Comparison of ENCODE assay signal across 16 mouse cellular contexts in the genomic region with DNA sequence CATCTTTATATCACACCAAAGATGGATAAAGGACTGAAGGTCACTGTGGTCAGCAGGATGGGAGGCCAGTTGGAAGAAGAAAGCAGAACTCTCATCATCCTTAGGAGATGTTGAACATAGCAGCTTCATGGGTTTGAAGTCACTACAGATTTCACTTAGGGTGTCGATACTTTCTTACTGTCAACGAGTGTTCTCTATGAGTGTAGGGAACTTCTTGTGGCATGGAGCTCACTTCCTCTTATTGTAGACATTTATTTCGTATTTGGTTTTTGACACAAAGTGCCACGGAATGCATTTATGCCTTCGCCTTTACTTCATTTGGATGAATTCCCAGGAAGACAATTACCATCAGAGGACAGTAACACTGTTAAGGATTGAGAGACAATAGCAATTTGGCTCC. TPM values are rescaled to one million over a fixed set of nuclear protein-coding genes. Genes with fewer than 3 reads are reported as not detected.
DNase-seq lines count a peak whose midpoint lies in the region; ATAC-seq lines count a peak whose summit lies in the region.
"Had no signal": no experiment of that assay in that cellular context is flagged by ENCODE, and none has a peak within 500 bp of the region (broad histone marks: within the 10 kb centered on the region; RNA-seq: fewer than 3 reads in every experiment).

No protein-coding gene starts in this region.

- no peaks in the 10 kb centered on the region for H3K36me3 ChIP-seq in heart, embryonic 11.5 days (ENCODE audit: control insufficient read depth, insufficient read depth, low read length)
- no peaks in the 10 kb centered on the region for H3K36me3 ChIP-seq in limb, embryonic 15.5 days
- no peaks in the 10 kb centered on the region for H3K36me3 ChIP-seq in limb, embryonic 10.5 days
- no peaks in the 10 kb centered on the region for H3K36me3 ChIP-seq in neural tube, embryonic 13.5 days
- H3K36me3 ChIP-seq in neural tube, embryonic 15.5 days = no peaks in the 10 kb centered on the region
- H3K36me3 ChIP-seq: embryonic facial prominence, embryonic 12.5 days; stomach, embryonic 15.5 days had no signal

- no peak overlapping the region for H3K9ac ChIP-seq in heart, embryonic 11.5 days (ENCODE audit: low read depth, low read length)
- H3K9ac ChIP-seq in limb, embryonic 15.5 days = no peak overlapping the region
- H3K9ac ChIP-seq in neural tube, embryonic 13.5 days = no peak overlapping the region
- no peak overlapping the region for H3K9ac ChIP-seq in neural tube, embryonic 15.5 days (replicated peaks)
- H3K9ac ChIP-seq: embryonic facial prominence, embryonic 12.5 days; stomach, embryonic 15.5 days had no signal

- peaks cover 22% of the 10 kb centered on the region for H3K4me1 ChIP-seq in heart, embryonic 11.5 days (ENCODE audit: control insufficient read depth, insufficient read depth, low read length)
- H3K4me1 ChIP-seq in limb, embryonic 15.5 days = peaks cover 21% of the 10 kb centered on the region
- peaks cover 14% of the 10 kb centered on the region for H3K4me1 ChIP-seq in limb, embryonic 10.5 days
- peaks cover 55% of the 10 kb centered on the region for H3K4me1 ChIP-seq in neural tube, embryonic 13.5 days (replicated peaks)
- peaks cover 59% of the 10 kb centered on the region for H3K4me1 ChIP-seq in neural tube, embryonic 15.5 days

- 85% methylated on average over 5 of the region's 5 CpGs for WGBS in heart, embryonic 11.5 days (ENCODE audit: insufficient replicate concordance)
- 87% methylated on average over 5 of the region's 5 CpGs for WGBS in limb, embryonic 15.5 days
- whole genome bisulfite sequencing in limb, embryonic 10.5 days = 92% methylated on average over 5 of the region's 5 CpGs
- 86% methylated on average over 5 of the region's 5 CpGs for WGBS in neural tube, embryonic 13.5 days
- 83% methylated on average over 5 of the region's 5 CpGs for WGBS in neural tube, embryonic 15.5 days

- no peaks in the 10 kb centered on the region for H3K9me3 ChIP-seq in heart, embryonic 11.5 days (replicated peaks; ENCODE audit: control insufficient read depth, low read length)
- no peaks in the 10 kb centered on the region for H3K9me3 ChIP-seq in limb, embryonic 15.5 days
- H3K9me3 ChIP-seq in limb, embryonic 10.5 days (replicated peaks) = no peaks in the 10 kb centered on the region
- no peaks in the 10 kb centered on the region for H3K9me3 ChIP-seq in neural tube, embryonic 13.5 days
- H3K9me3 ChIP-seq in neural tube, embryonic 15.5 days (replicated peaks) = no peaks in the 10 kb centered on the region
- H3K9me3 ChIP-seq: embryonic facial prominence, embryonic 12.5 days; stomach, embryonic 15.5 days had no signal

- no peak for ATAC-seq in heart, embryonic 11.5 days (replicated peaks; ENCODE audit: insufficient number of reproducible peaks, low FRiP score, low TSS enrichment)
- ATAC-seq in limb, embryonic 15.5 days (ENCODE audit: insufficient number of reproducible peaks, low FRiP score, low TSS enrichment, low read depth) = no peak
- no peak for ATAC-seq in neural tube, embryonic 13.5 days (ENCODE audit: low read depth)
- ATAC-seq in neural tube, embryonic 15.5 days (ENCODE audit: low FRiP score) = no peak
- ATAC-seq: hindbrain, embryonic 16.5 days had no signal

- H3K4me3 ChIP-seq in heart, embryonic 11.5 days (ENCODE audit: low read depth, low read length) = no peak overlapping the region
- no peak overlapping the region for H3K4me3 ChIP-seq in limb, embryonic 15.5 days
- H3K4me3 ChIP-seq in limb, embryonic 10.5 days = no peak overlapping the region
- no peak overlapping the region for H3K4me3 ChIP-seq in neural tube, embryonic 13.5 days
- no peak overlapping the region for H3K4me3 ChIP-seq in neural tube, embryonic 15.5 days (replicated peaks)
- H3K4me3 ChIP-seq: embryonic facial prominence, embryonic 12.5 days; stomach, embryonic 15.5 days had no signal

- DNase-seq in heart, postnatal 4 days = no peak
- no peak for DNase-seq in limb, embryonic 10.5 days (ENCODE audit: low spot score)
- no peak for DNase-seq in testis, postnatal 14 days (ENCODE audit: low spot score)
- DNase-seq in adrenal gland, postnatal 14 days = no peak
- DNase-seq: adrenal gland, postnatal 10 days; cerebellum, adult 18-20 months; lung, postnatal 14 days; midbrain, embryonic 14.5 days; right cerebral cortex, postnatal 14 days had no signal

- H3K27me3 ChIP-seq in heart, embryonic 11.5 days (ENCODE audit: control insufficient read depth, insufficient read depth, low read length) = no peaks in the 10 kb centered on the region
- H3K27me3 ChIP-seq in limb, embryonic 15.5 days = no peaks in the 10 kb centered on the region
- no peaks in the 10 kb centered on the region for H3K27me3 ChIP-seq in limb, embryonic 10.5 days (ENCODE audit: low read depth, poor library complexity, severe bottlenecking)
- H3K27me3 ChIP-seq in neural tube, embryonic 13.5 days = no peaks in the 10 kb centered on the region
- H3K27me3 ChIP-seq in neural tube, embryonic 15.5 days (replicated peaks) = no peaks in the 10 kb centered on the region
- H3K27me3 ChIP-seq: embryonic facial prominence, embryonic 12.5 days; stomach, embryonic 15.5 days had no signal

- peak overlapping the region; percentile 7; the same call in 1 of the 2 replicates for H3K27ac ChIP-seq in heart, embryonic 11.5 days (ENCODE audit: low read depth, low read length)
- H3K27ac ChIP-seq in limb, embryonic 15.5 days = 0 out of 2 replicates have a peak overlapping the region, but pooled peaks have one; percentile 4
- H3K27ac ChIP-seq in limb, embryonic 10.5 days = no peak overlapping the region
- H3K27ac ChIP-seq in neural tube, embryonic 13.5 days (replicated peaks) = 0 out of 2 replicates have a peak overlapping the region, but pooled peaks have one; percentile 33
- no peak overlapping the region for H3K27ac ChIP-seq in neural tube, embryonic 15.5 days (replicated peaks)
- H3K27ac ChIP-seq: embryonic facial prominence, embryonic 12.5 days; stomach, embryonic 15.5 days had no signal

- H3K4me2 ChIP-seq in heart, embryonic 11.5 days = no peak overlapping the region
- no peak overlapping the region for H3K4me2 ChIP-seq in limb, embryonic 15.5 days
- no peak overlapping the region for H3K4me2 ChIP-seq in neural tube, embryonic 13.5 days
- H3K4me2 ChIP-seq in neural tube, embryonic 15.5 days = no peak overlapping the region
- H3K4me2 ChIP-seq: embryonic facial prominence, embryonic 12.5 days; stomach, embryonic 15.5 days had no signal

RNA-seq across cellular contexts. Expression of gene Reep1, which starts 28.7 kb away (rescaled TPM):
- 20.8 and 25.0 TPM in 2 replicates for polyA plus RNA-seq in heart, embryonic 11.5 days (2014; fragmentation: Nextera tagmentation; extraction: Ambion mirVana)
- 10 to 100 TPM; 22.4 to 22.9 TPM for total RNA-seq in heart, postnatal 4 days (2021)
- polyA plus RNA-seq in limb, embryonic 15.5 days (2015; fragmentation: Nextera tagmentation; extraction: Ambion mirVana) = 13.5 and 18.0 TPM in 2 replicates
- polyA plus RNA-seq in limb, embryonic 10.5 days (2016; fragmentation: Nextera tagmentation; extraction: Ambion mirVana) = 7.3 and 7.8 TPM in 2 replicates
- 248 and 260 TPM in 2 replicates for polyA plus RNA-seq in neural tube, embryonic 13.5 days (2015; fragmentation: Nextera tagmentation; extraction: Ambion mirVana)
- 255 and 285 TPM in 2 replicates for polyA plus RNA-seq in neural tube, embryonic 15.5 days (2015; fragmentation: Nextera tagmentation; extraction: Ambion mirVana)
- total RNA-seq in adrenal gland, postnatal 14 days (2021) = 8.2 and 11.0 TPM in 2 replicates

Comparison
In these comparisons a context has a peak if more than half of its experiments do, and no peak if none do; other contexts are left out.
1. H3K27ac ChIP-seq: peak in heart, embryonic 11.5 days (single experiment), limb, embryonic 15.5 days (single experiment) and neural tube, embryonic 13.5 days (single experiment); none in limb, embryonic 10.5 days (single experiment) and neural tube, embryonic 15.5 days (single experiment).